Mouse (Mus musculus) forebrain, embryonic 12.5 days (tissue): ENCODE measurements around the gene Crbn. TPM values are rescaled to one million over a fixed set of nuclear protein-coding genes. Genes with fewer than 3 reads are reported as not detected.

Experiments used
- polyA plus RNA-seq: library from polyadenylated mRNA; unstranded; fragments of >200 nt; fragmentation: Nextera tagmentation; extraction: Ambion mirVana; gene quantifications from 2 replicates; pipeline ENCODE4 v1.2.1, GENCODE M21; 2016

Gene Crbn
- polyA plus RNA-seq, 1 experiment from 2014 or later, result 48.3 TPM

Other genes starting within 250 kb of the Crbn start
- gene Il5ra, start 51.0 kb downstream of the Crbn start, polyA plus RNA-seq, result not detected in 2 replicates
- gene Trnt1, start 31.0 kb downstream of the Crbn start, polyA plus RNA-seq, result 77.2 and 83.1 TPM in 2 replicates